Mouse (Mus musculus) neural tube, embryonic 13.5 days (tissue): ENCODE data around the gene Sucla2. TPM values are rescaled to one million over a fixed set of nuclear protein-coding genes. Genes with fewer than 3 reads are reported as not detected.
"Not testable (repeated sequence)": the region's sequence is repeated elsewhere in the genome, so short reads cannot be mapped to it uniquely, and the experiment has no call there.

Source experiments
- ATAC-seq: fragments of 200-750 bp; cut with Nextera tagmentation; 2 replicates; pipeline ENCODE4 v1.8.0; 2017; ENCODE audit warnings: low read depth, mild to moderate bottlenecking, moderate TSS enrichment, moderate library complexity
- H3K27ac ChIP-seq: fragments of 300-500 bp; sonication (generic); replicated peaks from 2 replicates; pipeline ENCODE4 v1.5.1; 2015; ENCODE audit warnings: moderate library complexity, mild to moderate bottlenecking, inconsistent platforms
- H3K27me3 ChIP-seq: fragments of 300-500 bp; sonication (generic); 2 replicates; pipeline ENCODE4 v1.6.1; 2015; ENCODE audit warnings: mild to moderate bottlenecking, inconsistent platforms
- H3K36me3 ChIP-seq: fragments of 300-500 bp; sonication (generic); 2 replicates; pipeline ENCODE4 v1.6.1; 2015; ENCODE audit warnings: mild to moderate bottlenecking, inconsistent platforms
- H3K4me1 ChIP-seq: fragments of 300-500 bp; sonication (generic); replicated peaks from 2 replicates; pipeline ENCODE4 v1.6.1; 2015; ENCODE audit warnings: inconsistent platforms
- H3K4me2 ChIP-seq: fragments of 300-500 bp; sonication (generic); 2 replicates; pipeline ENCODE4 v1.6.1; 2015; ENCODE audit warnings: inconsistent platforms, mild to moderate bottlenecking, moderate library complexity
- H3K4me3 ChIP-seq: fragments of 300-500 bp; sonication (generic); 2 replicates; pipeline ENCODE4 v1.5.1; 2015; ENCODE audit warnings: mild to moderate bottlenecking, inconsistent platforms
- H3K9ac ChIP-seq: fragments of 300-500 bp; sonication (generic); 2 replicates; pipeline ENCODE4 v1.6.1; 2015; ENCODE audit warnings: moderate library complexity, mild to moderate bottlenecking, inconsistent platforms
- H3K9me3 ChIP-seq: fragments of 300-500 bp; sonication (generic); 2 replicates; pipeline ENCODE4 v1.6.1; 2016; ENCODE audit warnings: inconsistent platforms
- WGBS: fragments of 180-500 bp; shearing (Covaris S2); methylation state at CpG from one replicate; pipeline ENCODE4 v1.1.7; 2015; 5-methylcytosine and 5-hydroxymethylcytosine counted together
- polyA plus RNA-seq: library from polyadenylated mRNA; unstranded; fragments of >200 nt; fragmentation: Nextera tagmentation; extraction: Ambion mirVana; gene quantifications from 2 replicates; pipeline ENCODE4 v1.2.1, GENCODE M21; 2015

The Sucla2 gene
- polyA plus RNA-seq, 1 experiment from 2014 or later: 118 TPM

- no peak overlapping the region for H3K4me3 ChIP-seq
Observed at GRCm38 (mm10) chr14:73574053-73574452, 48.9 kb downstream of the Sucla2 start.

DNA sequence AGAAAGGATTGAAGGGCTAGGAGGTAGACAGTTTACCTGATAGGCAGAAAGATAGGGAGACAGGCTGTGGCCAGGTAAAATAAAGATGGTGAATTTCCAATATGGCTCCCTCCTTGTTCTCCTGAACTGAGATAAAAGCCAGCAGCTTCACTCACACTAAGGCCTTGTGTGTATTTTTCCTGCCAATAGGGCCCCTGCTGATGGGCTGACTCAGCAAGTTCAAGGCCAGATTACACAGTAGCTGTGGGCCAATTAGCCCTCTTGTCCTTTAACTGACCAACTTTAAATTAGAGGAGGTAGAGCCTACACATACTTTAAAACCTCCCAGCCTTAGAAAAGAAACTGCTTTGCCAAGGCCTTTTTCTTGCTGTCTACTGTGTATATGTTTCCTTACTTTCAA, 51.2 kb downstream of the Sucla2 start:
- H3K4me2 ChIP-seq: no peak overlapping the region
- peaks cover 30% of the 10 kb centered on the region for H3K36me3 ChIP-seq
- ATAC-seq: no peak
- H3K27me3 ChIP-seq: no peaks in the 10 kb centered on the region
- H3K27ac ChIP-seq: no peak overlapping the region
- H3K4me1 ChIP-seq: no peaks in the 10 kb centered on the region
- no peak overlapping the region for H3K4me3 ChIP-seq
- no peaks in the 10 kb centered on the region for H3K9me3 ChIP-seq
- no peak overlapping the region for H3K9ac ChIP-seq

More at GRCm38 (mm10) chr14:73574053-73574452, 48.9 kb downstream of the Sucla2 start:
- no peak overlapping the region for H3K27ac ChIP-seq
- H3K4me1 ChIP-seq: no peaks in the 10 kb centered on the region
- H3K4me2 ChIP-seq: no peak overlapping the region
- H3K27me3 ChIP-seq: no peaks in the 10 kb centered on the region
- no peaks in the 10 kb centered on the region for H3K9me3 ChIP-seq
- peaks cover 36% of the 10 kb centered on the region for H3K36me3 ChIP-seq
- no peak overlapping the region for H3K9ac ChIP-seq
- ATAC-seq: no peak
- WGBS: 87% methylated on average over 5 of the region's 5 CpGs

- no peaks in the 10 kb centered on the region for H3K27me3 ChIP-seq
- H3K27ac ChIP-seq: no peak overlapping the region
- H3K9me3 ChIP-seq: no peaks in the 10 kb centered on the region
- H3K9ac ChIP-seq: no peak overlapping the region
- peaks cover 39% of the 10 kb centered on the region for H3K36me3 ChIP-seq
- ATAC-seq: no peak
- H3K4me3 ChIP-seq: no peak overlapping the region
- no peak overlapping the region for H3K4me2 ChIP-seq
- no peaks in the 10 kb centered on the region for H3K4me1 ChIP-seq
- 74% methylated on average over 1 of the region's 1 CpGs for WGBS
Observed at GRCm38 (mm10) chr14:73588080-73588479, 63.0 kb downstream of the Sucla2 start.

GRCm38 (mm10) chr14:73592166-73592565, 67.0 kb downstream of the Sucla2 start:
- Histone ChIP-seq H3K4me2 (no peak overlapping the region), H3K9ac (no peak overlapping the region), H3K4me1 (no peaks in the 10 kb centered on the region), H3K4me3 (no peak overlapping the region), H3K36me3 (peaks cover 59% of the 10 kb centered on the region), H3K27ac (no peak overlapping the region), H3K9me3 (no peaks in the 10 kb centered on the region), H3K27me3 (no peaks in the 10 kb centered on the region)
- no peak for ATAC-seq
- WGBS: 70% methylated on average over 1 of the region's 1 CpGs

GRCm38 (mm10) chr14:73599720-73600119, 74.6 kb downstream of the Sucla2 start:
- Histone ChIP-seq H3K4me3 (no peak overlapping the region), H3K4me2 (no peak overlapping the region), H3K4me1 (no peaks in the 10 kb centered on the region), H3K9ac (no peak overlapping the region), H3K27ac (no peak overlapping the region), H3K9me3 (0 out of 2 replicates have a peak, but pooled peaks cover 9% of the 10 kb centered on the region), H3K36me3 (peaks cover 73% of the 10 kb centered on the region), H3K27me3 (no peaks in the 10 kb centered on the region)
- ATAC-seq: no peak
- 92% methylated on average over 8 of the region's 8 CpGs for WGBS

GRCm38 (mm10) chr14:73607732-73608131, 82.6 kb downstream of the Sucla2 start:
- Histone ChIP-seq H3K27ac (no peak overlapping the region), H3K36me3 (peaks cover 29% of the 10 kb centered on the region), H3K9ac (no peak overlapping the region), H3K4me2 (no peak overlapping the region), H3K4me1 (peaks cover 4% of the 10 kb centered on the region; the same call in 1 of the 2 replicates), H3K27me3 (no peaks in the 10 kb centered on the region), H3K9me3 (no peaks in the 10 kb centered on the region), H3K4me3 (no peak overlapping the region)
- WGBS: 54% methylated on average over 4 of the region's 4 CpGs
- no peak for ATAC-seq

GRCm38 (mm10) chr14:73608668-73609481, 83.8 kb downstream of the Sucla2 start:
- Histone ChIP-seq H3K9ac (no peak overlapping the region), H3K27ac (no peak overlapping the region), H3K9me3 (no peaks in the 10 kb centered on the region), H3K27me3 (no peaks in the 10 kb centered on the region), H3K4me3 (no peak overlapping the region), H3K4me1 (peaks cover 4% of the 10 kb centered on the region; the same call in 1 of the 2 replicates), H3K4me2 (no peak overlapping the region), H3K36me3 (peaks cover 20% of the 10 kb centered on the region)
- 52% methylated on average over 11 of the region's 11 CpGs for WGBS
- no peak for ATAC-seq

- H3K9ac ChIP-seq, ATAC-seq, H3K36me3 ChIP-seq, H3K4me2 ChIP-seq, H3K4me3 ChIP-seq, H3K27ac ChIP-seq, H3K4me1 ChIP-seq, H3K9me3 ChIP-seq, H3K27me3 ChIP-seq: not testable (repeated sequence)
- 75% methylated on average over 1 of the region's 1 CpGs for WGBS
Observed at GRCm38 (mm10) chr14:73614961-73615360, 89.8 kb downstream of the Sucla2 start.

DNA sequence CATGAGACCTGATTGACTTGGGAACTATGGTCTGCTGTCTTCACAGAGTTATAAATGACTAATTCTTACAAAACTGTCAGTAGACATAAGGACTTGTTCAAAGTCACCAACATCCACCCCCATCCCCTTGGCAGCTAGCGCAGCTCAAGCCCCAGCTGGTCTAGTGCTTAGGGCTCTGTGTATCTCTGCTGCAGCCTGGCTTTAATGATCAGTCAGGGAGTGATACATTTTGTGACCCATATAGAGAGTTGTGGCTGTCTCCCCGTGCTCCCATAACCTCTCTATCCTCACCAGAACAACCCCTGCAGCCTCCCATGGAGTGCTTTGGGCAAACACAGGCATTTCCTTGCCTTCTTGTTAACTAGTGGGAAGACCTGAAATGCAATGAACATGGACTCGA, 95.8 kb downstream of the Sucla2 start:
- H3K4me2 ChIP-seq: no peak overlapping the region
- no peak overlapping the region for H3K27ac ChIP-seq
- H3K4me3 ChIP-seq: no peak overlapping the region
- 85% methylated on average over 3 of the region's 3 CpGs for WGBS
- no peaks in the 10 kb centered on the region for H3K4me1 ChIP-seq
- H3K27me3 ChIP-seq: no peaks in the 10 kb centered on the region
- no peak for ATAC-seq
- peaks cover 10% of the 10 kb centered on the region; the same call in 1 of the 2 replicates for H3K9me3 ChIP-seq
- no peak overlapping the region for H3K9ac ChIP-seq
- no peaks in the 10 kb centered on the region for H3K36me3 ChIP-seq

GRCm38 (mm10) chr14:73622988-73623387, 97.9 kb downstream of the Sucla2 start:
- Histone ChIP-seq H3K27me3 (no peaks in the 10 kb centered on the region), H3K4me2 (no peak overlapping the region), H3K4me1 (no peaks in the 10 kb centered on the region), H3K4me3 (no peak overlapping the region), H3K36me3 (no peaks in the 10 kb centered on the region), H3K9me3 (peaks cover 10% of the 10 kb centered on the region; the same call in 1 of the 2 replicates), H3K27ac (no peak overlapping the region), H3K9ac (no peak overlapping the region)
- WGBS: 91% methylated on average over 1 of the region's 1 CpGs
- no peak for ATAC-seq

GRCm38 (mm10) chr14:73625469-73625868, 100.3 kb downstream of the Sucla2 start:
- Histone ChIP-seq H3K4me1 (no peaks in the 10 kb centered on the region), H3K27me3 (no peaks in the 10 kb centered on the region), H3K9ac (no peak overlapping the region), H3K4me3 (no peak overlapping the region), H3K4me2 (no peak overlapping the region), H3K27ac (no peak overlapping the region), H3K36me3 (no peaks in the 10 kb centered on the region), H3K9me3 (no peaks in the 10 kb centered on the region)
- WGBS: 69% methylated on average over 3 of the region's 3 CpGs
- ATAC-seq: no peak

GRCm38 (mm10) chr14:73631511-73631910, 106.4 kb downstream of the Sucla2 start:
- no peak overlapping the region for H3K4me3 ChIP-seq
- ATAC-seq: no peak
- H3K27ac ChIP-seq: no peak overlapping the region
- H3K9ac ChIP-seq: no peak overlapping the region
- 89% methylated on average over 4 of the region's 4 CpGs for WGBS
- no peaks in the 10 kb centered on the region for H3K9me3 ChIP-seq
- no peaks in the 10 kb centered on the region for H3K36me3 ChIP-seq
- H3K27me3 ChIP-seq: no peaks in the 10 kb centered on the region
- H3K4me1 ChIP-seq: peaks cover 5% of the 10 kb centered on the region; the same call in 1 of the 2 replicates
- H3K4me2 ChIP-seq: no peak overlapping the region
